Mouse (Mus musculus) intestine, embryonic 14.5 days (tissue): ENCODE measurements at regions not wholly inside any gene's neighbourhood (a gene's known extent, or its start where the extent isn't known, plus 50 kb on each side); places are given as distances from the start of the nearest gene placed in this dataset.

Source experiments
- ATAC-seq: fragments of 200-750 bp; cut with Nextera tagmentation; replicated peaks from 2 replicates; pipeline ENCODE4 v1.8.0; 2017; ENCODE audit warnings: low read depth, moderate number of reproducible peaks, moderate TSS enrichment, moderate library complexity; ENCODE audit not compliant: low FRiP score, low TSS enrichment
- DNase-seq: peaks from one replicate; pipeline ENCODE4 v3.0.0-alpha.2; 2018; ENCODE audit warnings: low spot score
- H3K27ac ChIP-seq: fragments of 300-500 bp; sonication (generic); 2 replicates; pipeline ENCODE4 v1.5.1; 2014; ENCODE audit warnings: low read depth, mild to moderate bottlenecking, control low read depth
- H3K27me3 ChIP-seq: fragments of 300-500 bp; sonication (generic); replicated peaks from 2 replicates; pipeline ENCODE4 v1.6.1; 2014; ENCODE audit warnings: low read length, control low read depth; ENCODE audit not compliant: control insufficient read depth, insufficient read depth
- H3K36me3 ChIP-seq: fragments of 300-500 bp; sonication (generic); 2 replicates; pipeline ENCODE4 v1.6.1; 2014; ENCODE audit warnings: low read length, control low read depth; ENCODE audit not compliant: control insufficient read depth, insufficient read depth
- H3K4me1 ChIP-seq: fragments of 300-500 bp; sonication (generic); replicated peaks from 2 replicates; pipeline ENCODE4 v1.6.1; 2014; ENCODE audit warnings: low read length, control low read depth, mixed read lengths; ENCODE audit not compliant: control insufficient read depth, insufficient read depth
- H3K4me2 ChIP-seq: fragments of 300-500 bp; sonication (generic); 2 replicates; pipeline ENCODE4 v1.6.1; 2014; ENCODE audit warnings: low read length
- H3K4me3 ChIP-seq: fragments of 300-500 bp; sonication (generic); 2 replicates; pipeline ENCODE4 v1.5.1; 2014; ENCODE audit warnings: low read depth, low read length, control low read depth, mixed read lengths
- H3K9ac ChIP-seq: fragments of 300-500 bp; sonication (generic); 2 replicates; pipeline ENCODE4 v1.6.1; 2014; ENCODE audit warnings: mild to moderate bottlenecking, low read length
- H3K9me3 ChIP-seq: fragments of 300-500 bp; sonication (generic); 2 replicates; pipeline ENCODE4 v1.6.1; 2016; ENCODE audit warnings: low read length, control low read depth; ENCODE audit not compliant: control insufficient read depth
- WGBS: fragments of 180-500 bp; shearing (Covaris S2); extraction: QIAGEN DNeasy Blood & Tissue Kit; methylation state at CpG from one replicate; pipeline ENCODE4 v1.1.7; 2014; 5-methylcytosine and 5-hydroxymethylcytosine counted together

DNA sequence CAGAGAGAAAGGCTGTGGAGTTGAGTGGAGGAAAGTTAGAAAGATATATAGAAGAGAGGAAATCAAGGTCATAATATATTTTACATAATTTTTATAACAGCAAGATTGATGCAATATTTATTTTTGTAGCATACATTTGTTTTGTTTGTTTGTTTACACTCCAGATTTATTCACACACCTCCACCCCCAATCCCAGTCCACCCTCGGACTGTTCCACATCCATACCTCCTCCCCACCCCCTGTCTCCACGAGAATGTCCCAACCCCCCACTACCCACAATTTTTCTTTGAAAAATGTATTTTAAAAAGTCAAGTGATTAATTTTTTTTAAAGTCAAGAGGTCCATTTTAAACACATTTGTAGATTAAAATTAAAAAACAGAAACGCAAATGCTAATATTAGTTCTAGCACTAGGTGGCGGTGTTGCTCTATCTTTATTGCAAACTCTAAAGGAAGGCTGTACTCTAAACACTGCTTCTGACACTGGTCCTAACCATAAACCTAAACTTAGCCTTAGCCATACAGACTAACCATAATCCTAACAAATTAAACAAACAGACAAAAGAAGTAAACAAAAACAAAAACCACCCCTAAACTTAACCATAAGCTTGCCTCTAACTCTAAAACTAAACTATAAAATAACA, 67.8 kb downstream of the Olfr1505 start:
- H3K9ac ChIP-seq = no peak overlapping the region
- H3K27me3 ChIP-seq = no peaks in the 10 kb centered on the region
- H3K9me3 ChIP-seq = no peaks in the 10 kb centered on the region
- H3K4me2 ChIP-seq = no peak overlapping the region
- H3K27ac ChIP-seq = no peak overlapping the region
- no peaks in the 10 kb centered on the region for H3K36me3 ChIP-seq
- H3K4me1 ChIP-seq = no peaks in the 10 kb centered on the region
- WGBS = 19% methylated on average over 4 of the region's 4 CpGs
- ATAC-seq (peak; percentile 76; the same call in 1 of the 2 replicates), DNase-seq (no peak)
- H3K4me3 ChIP-seq = no peak overlapping the region

- ATAC-seq = no peak
- Histone ChIP-seq H3K4me2 (no peak overlapping the region), H3K9me3 (no peaks in the 10 kb centered on the region), H3K27me3 (no peaks in the 10 kb centered on the region), H3K9ac (no peak overlapping the region), H3K4me1 (no peaks in the 10 kb centered on the region), H3K4me3 (no peak overlapping the region), H3K36me3 (no peaks in the 10 kb centered on the region), H3K27ac (no peak overlapping the region)
- DNase-seq = no peak
- 66% methylated on average over 3 of the region's 3 CpGs for WGBS
Measured at GRCm38 (mm10) chr19:13982823-13983222, 69.5 kb downstream of the Olfr1505 start.
